Comparison of ENCODE assay signal across 8 mouse cellular contexts in the genomic region with DNA sequence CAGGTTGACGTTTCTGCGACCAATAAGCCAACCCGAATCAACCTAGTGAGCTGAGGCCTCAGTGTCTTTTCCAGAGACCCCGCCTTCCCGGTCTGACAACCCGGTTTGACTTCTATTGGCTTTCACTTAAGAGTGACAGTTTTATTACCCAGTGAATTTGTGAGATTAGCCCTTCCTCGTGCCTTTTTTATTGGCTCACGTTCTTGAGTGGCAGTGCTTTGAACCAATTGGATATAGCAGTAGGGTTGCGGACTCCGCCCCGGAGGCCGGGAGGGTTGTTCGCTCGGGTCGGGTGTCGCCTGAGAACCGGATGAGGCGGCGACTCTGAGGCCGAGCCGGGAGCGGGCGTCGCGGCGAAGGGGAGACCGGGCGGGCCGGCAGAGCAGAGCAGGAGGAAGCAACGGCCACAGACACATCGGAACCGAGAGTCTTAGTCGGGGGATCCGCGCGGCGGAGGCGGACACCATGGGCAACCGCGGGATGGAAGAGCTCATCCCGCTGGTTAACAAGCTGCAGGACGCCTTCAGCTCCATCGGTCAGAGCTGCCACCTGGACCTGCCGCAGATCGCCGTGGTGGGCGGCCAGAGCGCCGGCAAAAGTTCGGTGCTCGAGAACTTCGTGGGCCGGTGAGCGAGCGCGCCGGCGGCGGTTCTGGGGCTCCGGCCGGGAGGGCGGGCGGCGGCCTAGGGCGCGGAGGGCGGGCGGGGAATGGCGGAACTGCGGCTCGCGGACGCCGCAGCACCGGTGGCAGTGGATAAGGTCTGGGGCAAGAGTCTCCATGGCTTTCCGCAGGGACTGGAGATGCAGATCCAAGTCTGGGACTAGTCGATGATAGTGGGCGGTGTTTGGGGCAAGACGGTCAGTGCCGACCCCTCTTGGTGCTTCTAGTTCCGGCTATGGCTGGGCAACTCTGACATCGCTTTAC. TPM values are rescaled to one million over a fixed set of nuclear protein-coding genes. Genes with fewer than 3 reads are reported as not detected.
DNase-seq lines count a peak whose midpoint lies in the region; ATAC-seq lines count a peak whose summit lies in the region.

Gene Dnm2, plus strand, starts transcription at position 278 of the 925 bp plus-strand sequence.

- peak within 1 kb of the TSS; percentile 77 for H3K4me3 ChIP-seq in heart, embryonic 10.5 days
- peak within 1 kb of the TSS; percentile 78 for H3K4me3 ChIP-seq in kidney, embryonic 15.5 days (replicated peaks)

- peaks cover 28% of the 10 kb centered on the region for H3K4me1 ChIP-seq in heart, embryonic 10.5 days
- H3K4me1 ChIP-seq in kidney, embryonic 15.5 days: peaks cover 30% of the 10 kb centered on the region

- under 1% methylated on average over 82 of the region's 82 CpGs for WGBS in heart, embryonic 10.5 days
- under 1% methylated on average over 82 of the region's 82 CpGs for WGBS in kidney, embryonic 15.5 days

- H3K27ac ChIP-seq in heart, embryonic 10.5 days: peak within 1 kb of the TSS; percentile 85
- peak within 1 kb of the TSS; percentile 92 for H3K27ac ChIP-seq in kidney, embryonic 15.5 days

- H3K27me3 ChIP-seq in heart, embryonic 10.5 days (ENCODE audit: insufficient read depth, poor library complexity, severe bottlenecking): no peaks in the 10 kb centered on the region
- H3K27me3 ChIP-seq in kidney, embryonic 15.5 days: no peaks in the 10 kb centered on the region

- H3K9ac ChIP-seq in kidney, embryonic 15.5 days: peak within 1 kb of the TSS; percentile 89

- H3K9me3 ChIP-seq in heart, embryonic 10.5 days: no peaks in the 10 kb centered on the region
- no peaks in the 10 kb centered on the region for H3K9me3 ChIP-seq in kidney, embryonic 15.5 days (replicated peaks)

- peak; percentile 97 to 98 for DNase-seq in B cell, adult 2 months
- DNase-seq in brain, adult 2 months (ENCODE audit: low read depth, low spot score): peak; percentile 100
- peak; percentile 98 for DNase-seq in heart, embryonic 10.5 days (ENCODE audit: low spot score)
- DNase-seq in liver: peak; percentile 96
- DNase-seq in spleen, postnatal 4 days (ENCODE audit: low spot score in 2 of 2): peak; percentile 98 to 99

- peak; percentile 91 for ATAC-seq in erythroblast, adult 5-6 weeks (replicated peaks; ENCODE audit: low FRiP score, poor library complexity, severe bottlenecking)
- ATAC-seq in kidney, embryonic 15.5 days (replicated peaks; ENCODE audit: low FRiP score): peak; percentile 99
- ATAC-seq in monocyte, adult 5-6 weeks (replicated peaks; ENCODE audit: insufficient number of reproducible peaks, low FRiP score, low TSS enrichment, poor library complexity, severe bottlenecking): peak; percentile 93

- H3K36me3 ChIP-seq in heart, embryonic 10.5 days: peaks cover 25% of the 10 kb centered on the region
- peaks cover 23% of the 10 kb centered on the region for H3K36me3 ChIP-seq in kidney, embryonic 15.5 days

- peak within 1 kb of the TSS; percentile 86 for H3K4me2 ChIP-seq in kidney, embryonic 15.5 days

RNA-seq across cellular contexts. Expression of gene Dnm2, which starts in this region (rescaled TPM):
- 40.5 and 46.4 TPM in 2 replicates for total RNA-seq in erythroblast, adult 5-6 weeks (2015; ENCODE audit: low replicate concordance)
- 72.2 and 100 TPM in 2 replicates for total RNA-seq in erythroblast, adult 5-6 weeks (2017; ENCODE audit: low replicate concordance)
- polyA plus RNA-seq in heart, embryonic 10.5 days (2016; fragmentation: Nextera tagmentation; extraction: Ambion mirVana): 81.6 and 92.1 TPM in 2 replicates
- polyA plus RNA-seq in kidney, embryonic 15.5 days (2015; fragmentation: Nextera tagmentation; extraction: Ambion mirVana): 75.3 and 79.1 TPM in 2 replicates
- total RNA-seq in monocyte, adult 5-6 weeks (2017): 178 to 219 TPM (median 197 TPM) in 3 replicates

Comparison
In these comparisons a context has a peak if more than half of its experiments do, and no peak if none do; other contexts are left out.
1. Peak in every context shown above with its lines: DNase-seq, ATAC-seq, H3K4me3 ChIP-seq and H3K27ac ChIP-seq.